Mouse (Mus musculus) hindbrain, postnatal 0 days (tissue): Measurements from ENCODE around the gene Sh3bp4. TPM values are rescaled to one million over a fixed set of nuclear protein-coding genes. Genes with fewer than 3 reads are reported as not detected.

Experiments
- ATAC-seq: fragments of 200-750 bp; cut with Nextera tagmentation; 2 replicates; pipeline ENCODE4 v1.8.0; 2017; ENCODE audit warnings: mild to moderate bottlenecking, moderate TSS enrichment, moderate library complexity
- DNase-seq: peaks from one replicate; pipeline ENCODE4 v3.0.0-alpha.2; 2015; ENCODE audit warnings: low spot score
- H3K27ac ChIP-seq: fragments of 300-500 bp; sonication (generic); 2 replicates; pipeline ENCODE4 v1.5.1; 2014; ENCODE audit warnings: mild to moderate bottlenecking
- H3K27me3 ChIP-seq: fragments of 300-500 bp; sonication (generic); 2 replicates; pipeline ENCODE4 v1.6.1; 2014; ENCODE audit warnings: low read length, mixed read lengths; ENCODE audit not compliant: insufficient read depth
- H3K36me3 ChIP-seq: fragments of 300-500 bp; sonication (generic); 2 replicates; pipeline ENCODE4 v1.6.1; 2014; ENCODE audit warnings: low read length, mixed read lengths; ENCODE audit not compliant: insufficient read depth
- H3K4me1 ChIP-seq: fragments of 300-500 bp; sonication (generic); 2 replicates; pipeline ENCODE4 v1.6.1; 2014; ENCODE audit warnings: antibody characterized with exemption, low read length, mixed read lengths; ENCODE audit not compliant: insufficient read depth
- H3K4me2 ChIP-seq: fragments of 300-500 bp; sonication (generic); 2 replicates; pipeline ENCODE4 v1.6.1; 2014; ENCODE audit warnings: low read depth, mild to moderate bottlenecking, low read length, moderate library complexity, mixed read lengths
- H3K4me3 ChIP-seq: fragments of 300-500 bp; sonication (generic); 2 replicates; pipeline ENCODE4 v1.5.1; 2014; ENCODE audit warnings: low read length
- H3K9ac ChIP-seq: fragments of 300-500 bp; sonication (generic); replicated peaks from 2 replicates; pipeline ENCODE4 v1.6.1; 2014; ENCODE audit warnings: mild to moderate bottlenecking, low read length, moderate library complexity, mixed read lengths
- H3K9me3 ChIP-seq: fragments of 300-500 bp; sonication (generic); 2 replicates; pipeline ENCODE4 v1.6.1; 2016; ENCODE audit warnings: low read length, mixed read lengths
- CTCF ChIP-seq: IDR thresholded peaks from 2 replicates; pipeline ENCODE4 v1.5.1; 2016; ENCODE audit warnings: antibody characterized with exemption, control low read depth, low read depth
- WGBS: fragments of 180-500 bp; shearing (Covaris S2); extraction: QIAGEN DNeasy Blood & Tissue Kit; methylation state at CpG from one replicate; pipeline ENCODE4 v1.1.7; 2014; 5-methylcytosine and 5-hydroxymethylcytosine counted together
- polyA plus RNA-seq: library from polyadenylated mRNA; unstranded; fragments of >200 nt; fragmentation: Nextera tagmentation; extraction: Ambion mirVana; gene quantifications from 2 replicates; pipeline ENCODE4 v1.2.1, GENCODE M21; 2015
- total RNA-seq: library from RNA; depleted of rRNA; stranded (reverse); fragments of >200 nt; gene quantifications from 2 replicates; pipeline ENCODE4 v1.2.3, GENCODE M21; 2014; rRNA removed

Sh3bp4 gene
- 36.5 and 38.8 TPM in 2 replicates for total RNA-seq
- 14.6 and 15.7 TPM in 2 replicates for polyA plus RNA-seq

DNA sequence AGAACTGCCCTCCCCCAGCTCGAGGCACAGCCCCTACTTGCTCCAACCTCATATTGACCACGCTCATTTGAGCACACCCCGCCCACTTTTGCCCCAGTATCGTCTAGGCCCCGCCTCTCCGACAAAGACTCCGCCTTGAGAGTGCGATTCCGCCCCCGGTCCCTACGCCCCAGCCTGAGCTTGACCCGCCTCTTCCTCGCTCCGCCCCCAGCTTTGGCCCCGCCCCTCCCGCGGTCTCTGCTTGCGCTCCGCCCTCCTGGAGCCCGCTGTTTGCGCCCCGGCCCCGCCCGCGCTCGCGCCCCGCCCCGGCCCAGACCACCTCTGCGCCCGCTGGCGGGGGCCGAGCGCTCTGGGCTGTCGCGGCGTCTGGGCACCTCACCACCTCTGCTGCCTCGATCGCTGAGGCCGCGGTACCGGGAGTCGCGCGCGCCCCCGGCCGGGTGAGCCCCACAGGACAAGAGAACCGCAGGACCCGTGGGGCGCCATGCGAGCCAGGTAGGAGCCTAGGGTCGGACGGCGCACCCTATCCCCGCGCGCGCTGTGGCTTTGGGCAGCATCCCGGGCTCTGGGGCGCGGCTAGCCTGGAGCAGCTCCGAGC, at the start of gene Sh3bp4:
Gene Sh3bp4, plus strand, starts transcription at position 313 of the 598 bp plus-strand sequence.
- 3% methylated on average over 60 of the region's 63 CpGs for WGBS
- H3K4me2 ChIP-seq, result peak within 1 kb of the TSS; percentile 85
- peak within 1 kb of the TSS; percentile 77 for H3K27ac ChIP-seq
- H3K9ac ChIP-seq, result peak within 1 kb of the TSS; percentile 76
- H3K4me1 ChIP-seq, result peaks cover 12% of the 10 kb centered on the region; the same call in 1 of the 2 replicates
- no peaks in the 10 kb centered on the region for H3K9me3 ChIP-seq
- H3K36me3 ChIP-seq, result no peaks in the 10 kb centered on the region
- TF ChIP-seq CTCF, result no peak
- DNase-seq, result peak; percentile 98
- H3K4me3 ChIP-seq, result peak within 1 kb of the TSS; percentile 90
- H3K27me3 ChIP-seq, result no peaks in the 10 kb centered on the region
- ATAC-seq, result peak; percentile 96

DNA sequence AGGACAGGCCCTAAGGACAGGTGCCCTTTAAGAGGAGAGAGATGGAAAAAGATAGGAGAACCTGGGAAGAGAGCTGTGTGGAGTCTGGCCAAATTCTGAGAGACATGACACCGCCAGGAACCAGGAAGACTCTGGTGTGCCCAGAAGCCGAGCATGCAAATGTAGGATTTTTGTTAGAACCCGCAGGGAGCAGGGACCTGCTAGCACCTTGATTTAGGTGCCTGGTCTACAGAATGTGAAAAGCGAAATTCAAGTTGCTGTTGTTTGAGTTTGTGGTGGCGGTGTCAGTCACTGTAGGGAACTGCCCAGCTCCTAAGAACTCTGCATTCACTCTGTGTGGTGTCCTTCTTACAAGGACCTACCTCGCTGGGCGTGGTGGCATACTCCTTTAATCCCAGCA, 47.2 kb upstream of the Sh3bp4 start:
- H3K27ac ChIP-seq, result no peak overlapping the region
- no peak overlapping the region for H3K4me2 ChIP-seq
- WGBS, result 84% methylated on average over 7 of the region's 7 CpGs
- no peaks in the 10 kb centered on the region for H3K27me3 ChIP-seq
- no peak for TF ChIP-seq CTCF
- DNase-seq, result no peak
- H3K9me3 ChIP-seq, result no peaks in the 10 kb centered on the region
- H3K36me3 ChIP-seq, result no peaks in the 10 kb centered on the region
- H3K4me1 ChIP-seq, result no peaks in the 10 kb centered on the region
- H3K4me3 ChIP-seq, result no peak overlapping the region
- ATAC-seq, result no peak
- no peak overlapping the region for H3K9ac ChIP-seq

GRCm38 (mm10) chr1:89024696-89025612, 45.3 kb upstream of the Sh3bp4 start:
- Histone ChIP-seq H3K27me3 (no peaks in the 10 kb centered on the region), H3K27ac (no peak overlapping the region)

GRCm38 (mm10) chr1:89026040-89026439, 44.2 kb upstream of the Sh3bp4 start:
- ATAC-seq, result no peak

More at GRCm38 (mm10) chr1:89024696-89025612, 45.3 kb upstream of the Sh3bp4 start:
- Histone ChIP-seq H3K36me3 (no peaks in the 10 kb centered on the region), H3K9me3 (no peaks in the 10 kb centered on the region), H3K4me2 (no peak overlapping the region), H3K4me3 (no peak overlapping the region), H3K9ac (no peak overlapping the region), H3K4me1 (no peaks in the 10 kb centered on the region)
- no peak for TF ChIP-seq CTCF
- WGBS, result 77% methylated on average over 9 of the region's 9 CpGs
- ATAC-seq, result no peak
- no peak for DNase-seq

GRCm38 (mm10) chr1:89029136-89029927, 40.9 kb upstream of the Sh3bp4 start:
- no peak overlapping the region for H3K4me3 ChIP-seq
- H3K4me2 ChIP-seq, result no peak overlapping the region
- H3K9ac ChIP-seq, result no peak overlapping the region
- H3K4me1 ChIP-seq, result no peaks in the 10 kb centered on the region
- 76% methylated on average over 11 of the region's 11 CpGs for WGBS
- H3K9me3 ChIP-seq, result no peaks in the 10 kb centered on the region
- no peaks in the 10 kb centered on the region for H3K27me3 ChIP-seq
- ATAC-seq, result no peak
- no peak for DNase-seq
- TF ChIP-seq CTCF, result no peak
- no peak overlapping the region for H3K27ac ChIP-seq
- no peaks in the 10 kb centered on the region for H3K36me3 ChIP-seq

More at GRCm38 (mm10) chr1:89026040-89026439, 44.2 kb upstream of the Sh3bp4 start:
- WGBS, result 45% methylated on average over 1 of the region's 1 CpGs
- no peaks in the 10 kb centered on the region for H3K4me1 ChIP-seq
- no peak overlapping the region for H3K4me3 ChIP-seq
- DNase-seq, result no peak
- no peak overlapping the region for H3K4me2 ChIP-seq
- no peak overlapping the region for H3K9ac ChIP-seq
- H3K27me3 ChIP-seq, result no peaks in the 10 kb centered on the region
- H3K27ac ChIP-seq, result no peak overlapping the region
- H3K9me3 ChIP-seq, result no peaks in the 10 kb centered on the region
- no peaks in the 10 kb centered on the region for H3K36me3 ChIP-seq
- TF ChIP-seq CTCF, result no peak

DNA sequence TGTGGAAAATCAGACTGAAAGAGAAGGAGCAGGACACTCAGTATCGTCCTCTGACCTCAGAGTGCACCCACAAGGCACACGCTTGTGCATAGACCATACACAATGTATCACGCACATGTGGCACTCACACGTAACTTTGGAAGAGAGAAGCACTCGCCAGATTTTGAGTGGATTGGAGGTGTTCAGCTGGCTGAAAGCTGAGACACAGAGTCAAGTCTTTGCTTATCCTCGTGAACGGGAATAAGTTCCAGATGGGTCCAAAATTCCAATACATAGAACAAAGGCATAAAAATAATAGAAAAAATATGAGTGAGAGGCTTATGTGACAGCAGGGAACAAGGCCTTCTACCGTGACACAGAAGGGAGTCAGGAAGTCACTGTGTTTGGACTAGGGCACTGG, 36.6 kb upstream of the Sh3bp4 start:
- 78% methylated on average over 8 of the region's 8 CpGs for WGBS
- ATAC-seq, result no peak

More for the DNA sequence above, 36.6 kb upstream of the Sh3bp4 start:
- Histone ChIP-seq H3K9me3 (no peaks in the 10 kb centered on the region), H3K36me3 (no peaks in the 10 kb centered on the region), H3K4me1 (no peaks in the 10 kb centered on the region), H3K4me3 (no peak overlapping the region), H3K27ac (no peak overlapping the region), H3K4me2 (no peak overlapping the region), H3K9ac (no peak overlapping the region), H3K27me3 (no peaks in the 10 kb centered on the region)
- TF ChIP-seq CTCF, result no peak
- no peak for DNase-seq
